Mouse (Mus musculus) limb, embryonic 14.5 days (tissue): ENCODE results near the gene Rnf25. TPM values are rescaled to one million over a fixed set of nuclear protein-coding genes. Genes with fewer than 3 reads are reported as not detected.
A peak's percentile ranks its signal among the peaks of the same experiment; 100 is the strongest.

ENCODE experiments used
- ATAC-seq: fragments of 200-750 bp; cut with Nextera tagmentation; 2 replicates; pipeline ENCODE4 v1.8.0; 2017; ENCODE audit warnings: low read depth, moderate number of reproducible peaks, moderate TSS enrichment; ENCODE audit not compliant: low FRiP score
- DNase-seq: peaks from one replicate; pipeline ENCODE4 v3.0.0-alpha.2; 2015; ENCODE audit warnings: low spot score
- H3K27ac ChIP-seq: fragments of 300-500 bp; sonication (generic); replicated peaks from 2 replicates; pipeline ENCODE4 v1.5.1; 2014; ENCODE audit warnings: low read depth, mild to moderate bottlenecking, low read length, moderate library complexity, mixed read lengths
- H3K27me3 ChIP-seq: fragments of 300-500 bp; sonication (generic); 2 replicates; pipeline ENCODE4 v1.6.1; 2014; ENCODE audit warnings: low read length, mixed read lengths; ENCODE audit not compliant: control insufficient read depth, insufficient read depth
- H3K36me3 ChIP-seq: fragments of 300-500 bp; sonication (generic); 2 replicates; pipeline ENCODE4 v1.6.1; 2014; ENCODE audit warnings: mild to moderate bottlenecking, low read length, moderate library complexity, mixed read lengths; ENCODE audit not compliant: control insufficient read depth, insufficient read depth
- H3K4me1 ChIP-seq: fragments of 300-500 bp; sonication (generic); 2 replicates; pipeline ENCODE4 v1.6.1; 2014; ENCODE audit warnings: antibody characterized with exemption, low read length, mixed read lengths; ENCODE audit not compliant: control insufficient read depth, insufficient read depth
- H3K4me2 ChIP-seq: fragments of 300-500 bp; sonication (generic); replicated peaks from 2 replicates; pipeline ENCODE4 v1.6.1; 2014; ENCODE audit warnings: low read depth, mild to moderate bottlenecking, low read length, moderate library complexity; ENCODE audit not compliant: severe bottlenecking
- H3K4me3 ChIP-seq: fragments of 300-500 bp; sonication (generic); replicated peaks from 2 replicates; pipeline ENCODE4 v1.5.1; 2014; ENCODE audit warnings: low read length
- H3K9ac ChIP-seq: fragments of 300-500 bp; sonication (generic); 2 replicates; pipeline ENCODE4 v1.6.1; 2014; ENCODE audit warnings: mild to moderate bottlenecking, low read depth, low read length, moderate library complexity; ENCODE audit not compliant: severe bottlenecking
- H3K9me3 ChIP-seq: fragments of 300-500 bp; sonication (generic); 2 replicates; pipeline ENCODE4 v1.6.1; 2016; ENCODE audit warnings: low read length; ENCODE audit not compliant: control insufficient read depth
- POLR2A ChIP-seq: fragments of 200-500 bp; IDR thresholded peaks from 2 replicates; pipeline ENCODE4 v1.8.0; 2012; ENCODE audit warnings: inconsistent platforms, mild to moderate bottlenecking, moderate library complexity, borderline replicate concordance; ENCODE audit not compliant: insufficient read depth, insufficient read length; ENCODE audit errors: extremely low read depth
- WGBS: fragments of 180-500 bp; shearing (Covaris S2); extraction: QIAGEN DNeasy Blood & Tissue Kit; methylation state at CpG from one replicate; pipeline ENCODE4 v1.1.7; 2014; 5-methylcytosine and 5-hydroxymethylcytosine counted together
- polyA plus RNA-seq, 2 experiments: library from polyadenylated mRNA; depleted of rRNA in 1 of 2; stranded (reverse) in 1 of 2; unstranded in 1 of 2; fragments of >200 nt; fragmentation: Nextera tagmentation in 1 of 2; extraction: Ambion mirVana in 1 of 2; gene quantifications; 2 replicates each; pipeline versions ENCODE4 v1.2.1 to v1.2.3; 2012 to 2014

Rnf25 gene
- 129 and 132 TPM in 2 replicates for polyA plus RNA-seq (2012; rRNA removed)
- 7.1 and 10.0 TPM in 2 replicates for polyA plus RNA-seq (2014; fragmentation: Nextera tagmentation; extraction: Ambion mirVana)

- Histone ChIP-seq H3K4me2 (peak within 1 kb of the TSS; percentile 78), H3K27me3 (no peaks in the 10 kb centered on the region), H3K9me3 (no peaks in the 10 kb centered on the region), H3K27ac (no peak within 1 kb of the TSS), H3K4me1 (peaks cover 11% of the 10 kb centered on the region), H3K36me3 (peaks cover 26% of the 10 kb centered on the region), H3K4me3 (peak within 1 kb of the TSS; percentile 84), H3K9ac (peak within 1 kb of the TSS; percentile 83)
- ATAC-seq = peak; percentile 88
- TF ChIP-seq POLR2A = peak; percentile 86; the same call in 1 of the 2 replicates
- peak; percentile 94 for DNase-seq
- WGBS = 6% methylated on average over 25 of the region's 25 CpGs
Observed at GRCm38 (mm10) chr1:74601267-74601962, at the start of gene Rnf25, which contains the start of gene Stk36. Rnf25 (minus strand) TSS chr1:74601397. Stk36 (plus strand) TSS chr1:74601445.

GRCm38 (mm10) chr1:74643926-74644325 is 42.7 kb upstream of the Rnf25 start:
- Histone ChIP-seq H3K27me3 (no peaks in the 10 kb centered on the region), H3K36me3 (no peaks in the 10 kb centered on the region), H3K9ac (no peak overlapping the region), H3K9me3 (no peaks in the 10 kb centered on the region), H3K4me3 (no peak overlapping the region), H3K4me2 (no peak overlapping the region), H3K27ac (no peak overlapping the region), H3K4me1 (no peaks in the 10 kb centered on the region)
- peak; percentile 26 for DNase-seq
- no peak for TF ChIP-seq POLR2A
- no peak for ATAC-seq

GRCm38 (mm10) chr1:74643524-74643923 is 42.3 kb upstream of the Rnf25 start:
- 71% methylated on average over 2 of the region's 2 CpGs for WGBS
- Histone ChIP-seq H3K27me3 (no peaks in the 10 kb centered on the region), H3K9ac (no peak overlapping the region), H3K4me3 (no peak overlapping the region), H3K4me1 (no peaks in the 10 kb centered on the region), H3K36me3 (no peaks in the 10 kb centered on the region), H3K27ac (no peak overlapping the region), H3K9me3 (no peaks in the 10 kb centered on the region), H3K4me2 (no peak overlapping the region)
- ATAC-seq (no peak), DNase-seq (no peak)
- no peak for TF ChIP-seq POLR2A

GRCm38 (mm10) chr1:74632734-74633133 is 31.5 kb upstream of the Rnf25 start:
- H3K4me1 ChIP-seq = no peaks in the 10 kb centered on the region
- no peaks in the 10 kb centered on the region for H3K27me3 ChIP-seq
- no peak overlapping the region for H3K9ac ChIP-seq
- WGBS = 82% methylated on average over 4 of the region's 4 CpGs
- TF ChIP-seq POLR2A = no peak
- DNase-seq = no peak
- H3K36me3 ChIP-seq = peaks cover 12% of the 10 kb centered on the region
- H3K27ac ChIP-seq = no peak overlapping the region
- H3K4me3 ChIP-seq = no peak overlapping the region
- H3K9me3 ChIP-seq = no peaks in the 10 kb centered on the region
- no peak overlapping the region for H3K4me2 ChIP-seq
- no peak for ATAC-seq

GRCm38 (mm10) chr1:74628001-74628400 is 26.8 kb upstream of the Rnf25 start:
- H3K27me3 ChIP-seq = no peaks in the 10 kb centered on the region
- TF ChIP-seq POLR2A = no peak
- no peak overlapping the region for H3K9ac ChIP-seq
- ATAC-seq (no peak), DNase-seq (no peak)
- no peak overlapping the region for H3K4me3 ChIP-seq
- H3K36me3 ChIP-seq = 0 out of 2 replicates have a peak, but pooled peaks cover 16% of the 10 kb centered on the region
- H3K4me2 ChIP-seq = no peak overlapping the region
- 51% methylated on average over 7 of the region's 7 CpGs for WGBS
- no peaks in the 10 kb centered on the region for H3K9me3 ChIP-seq
- no peak overlapping the region for H3K27ac ChIP-seq
- no peaks in the 10 kb centered on the region for H3K4me1 ChIP-seq

GRCm38 (mm10) chr1:74626076-74626475 is 24.9 kb upstream of the Rnf25 start:
- H3K27ac ChIP-seq = no peak overlapping the region
- H3K9me3 ChIP-seq = no peaks in the 10 kb centered on the region
- H3K36me3 ChIP-seq = 0 out of 2 replicates have a peak, but pooled peaks cover 16% of the 10 kb centered on the region
- H3K4me1 ChIP-seq = no peaks in the 10 kb centered on the region
- TF ChIP-seq POLR2A = no peak
- no peaks in the 10 kb centered on the region for H3K27me3 ChIP-seq
- no peak overlapping the region for H3K4me2 ChIP-seq
- 91% methylated on average over 4 of the region's 4 CpGs for WGBS
- DNase-seq (no peak), ATAC-seq (no peak)
- no peak overlapping the region for H3K9ac ChIP-seq
- H3K4me3 ChIP-seq = no peak overlapping the region
